Mouse (Mus musculus) liver, embryonic 14.5 days (tissue): ENCODE measurements around the gene Islr.

Experiments used
- CTCF ChIP-seq: IDR thresholded peaks from 2 replicates; pipeline ENCODE4 v1.5.1; 2016; ENCODE audit warnings: antibody characterized with exemption, low read depth, control low read depth
- EP300 ChIP-seq: IDR thresholded peaks from 2 replicates; pipeline ENCODE4 v1.6.1; 2016; ENCODE audit warnings: antibody characterized with exemption, low read depth

DNA sequence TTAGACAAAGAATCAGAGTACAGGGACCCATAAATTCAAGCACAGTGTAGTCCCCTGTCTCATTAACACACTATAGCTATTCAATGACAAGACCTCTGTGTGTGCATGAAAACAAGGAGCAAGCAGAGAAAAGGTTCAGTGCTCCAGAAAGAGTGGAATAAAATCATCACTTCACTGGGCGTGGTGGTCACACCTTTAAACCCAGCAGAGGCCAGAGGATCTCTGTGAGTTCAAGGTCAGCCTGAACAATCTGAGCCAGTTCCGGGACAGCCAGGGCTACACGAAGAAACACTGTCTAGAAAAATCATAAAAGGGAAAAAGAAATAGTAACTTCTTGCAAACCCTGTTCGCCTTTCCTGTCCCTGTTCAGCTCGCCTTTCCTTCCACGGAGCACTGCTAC lies 39.6 kb upstream of the Islr start:
- TF ChIP-seq CTCF (no peak), EP300 (no peak)
